Mouse (Mus musculus): Measurements from ENCODE around the gene Rtn4rl2. TPM values are rescaled to one million over a fixed set of nuclear protein-coding genes. Genes with fewer than 3 reads are reported as not detected.

Gene Rtn4rl2
- polyA plus RNA-seq, 1 experiment from 2014 or later = 0.10 TPM

Small RNAs within 50 kb of the gene (microRNA-seq; reads per million reads assigned to microRNA genes)
- gene Gm24332 (ENCODE audit: borderline number of aligned reads) = not detected

Other genes with a start within 250 kb of the Rtn4rl2 start
- gene Ctnnd1, start 235.9 kb downstream of the Rtn4rl2 start, polyA plus RNA-seq (2015; fragmentation: Nextera tagmentation; extraction: Ambion mirVana) = 6.9 and 7.0 TPM in 2 replicates
- 0.06 and 0.31 TPM in 2 replicates for gene Btbd18, start 227.6 kb downstream of the Rtn4rl2 start, polyA plus RNA-seq (2015; fragmentation: Nextera tagmentation; extraction: Ambion mirVana)
- 294 and 310 TPM in 2 replicates for gene Selenoh, start 215.9 kb downstream of the Rtn4rl2 start, polyA plus RNA-seq (2015; fragmentation: Nextera tagmentation; extraction: Ambion mirVana)
- gene Gm28635, start 208.7 kb downstream of the Rtn4rl2 start, polyA plus RNA-seq (2015; fragmentation: Nextera tagmentation; extraction: Ambion mirVana) = not detected in 2 replicates
- gene Med19, start 208.3 kb downstream of the Rtn4rl2 start, polyA plus RNA-seq (2015; fragmentation: Nextera tagmentation; extraction: Ambion mirVana) = 32.5 and 33.3 TPM in 2 replicates
- gene Tmx2, start 207.6 kb downstream of the Rtn4rl2 start, polyA plus RNA-seq (2015; fragmentation: Nextera tagmentation; extraction: Ambion mirVana) = 74.9 and 77.2 TPM in 2 replicates
- 17.7 and 20.3 TPM in 2 replicates for gene Zdhhc5, start 171.5 kb downstream of the Rtn4rl2 start, polyA plus RNA-seq (2015; fragmentation: Nextera tagmentation; extraction: Ambion mirVana)
- 55.3 and 62.1 TPM in 2 replicates for gene Clp1, start 159.4 kb downstream of the Rtn4rl2 start, polyA plus RNA-seq (2015; fragmentation: Nextera tagmentation; extraction: Ambion mirVana)
- gene Ypel4, start 152.7 kb downstream of the Rtn4rl2 start, polyA plus RNA-seq (2015; fragmentation: Nextera tagmentation; extraction: Ambion mirVana) = 0.21 and 0.27 TPM in 2 replicates
- gene Gm19426, start 143.1 kb downstream of the Rtn4rl2 start, polyA plus RNA-seq (2015; fragmentation: Nextera tagmentation; extraction: Ambion mirVana) = 0.33 and 0.54 TPM in 2 replicates
- gene Serping1, start 111.3 kb downstream of the Rtn4rl2 start, polyA plus RNA-seq (2015; fragmentation: Nextera tagmentation; extraction: Ambion mirVana) = 13.8 and 16.1 TPM in 2 replicates
- 39.1 and 45.5 TPM in 2 replicates for gene Ube2l6, start 87.9 kb downstream of the Rtn4rl2 start, polyA plus RNA-seq (2015; fragmentation: Nextera tagmentation; extraction: Ambion mirVana)
- gene Smtnl1, start 64.1 kb downstream of the Rtn4rl2 start, polyA plus RNA-seq (2015; fragmentation: Nextera tagmentation; extraction: Ambion mirVana) = 0.38 and 0.44 TPM in 2 replicates
- 35.6 and 38.9 TPM in 2 replicates for gene Timm10, start 59.7 kb downstream of the Rtn4rl2 start, polyA plus RNA-seq (2015; fragmentation: Nextera tagmentation; extraction: Ambion mirVana)
- gene Slc43a1, start 47.9 kb downstream of the Rtn4rl2 start, polyA plus RNA-seq (2015; fragmentation: Nextera tagmentation; extraction: Ambion mirVana) = 19.7 and 22.7 TPM in 2 replicates
- gene Slc43a3, start 49.9 kb upstream of the Rtn4rl2 start, polyA plus RNA-seq (2015; fragmentation: Nextera tagmentation; extraction: Ambion mirVana) = 29.1 and 30.0 TPM in 2 replicates
- gene Prg2, start 93.8 kb upstream of the Rtn4rl2 start, polyA plus RNA-seq (2015; fragmentation: Nextera tagmentation; extraction: Ambion mirVana) = 3.0 and 4.2 TPM in 2 replicates
- 0.78 and 1.4 TPM in 2 replicates for gene Prg3, start 101.5 kb upstream of the Rtn4rl2 start, polyA plus RNA-seq (2015; fragmentation: Nextera tagmentation; extraction: Ambion mirVana)
- 221 and 245 TPM in 2 replicates for gene Ssrp1, start 150.5 kb upstream of the Rtn4rl2 start, polyA plus RNA-seq (2015; fragmentation: Nextera tagmentation; extraction: Ambion mirVana)
- 0.30 and 0.31 TPM in 2 replicates for gene P2rx3, start 150.8 kb upstream of the Rtn4rl2 start, polyA plus RNA-seq (2015; fragmentation: Nextera tagmentation; extraction: Ambion mirVana)
- 8.1 and 8.5 TPM in 2 replicates for gene Tnks1bp1, start 161.3 kb upstream of the Rtn4rl2 start, polyA plus RNA-seq (2015; fragmentation: Nextera tagmentation; extraction: Ambion mirVana)
- 19.6 and 19.9 TPM in 2 replicates for gene Aplnr, start 249.5 kb upstream of the Rtn4rl2 start, polyA plus RNA-seq (2015; fragmentation: Nextera tagmentation; extraction: Ambion mirVana)

Measured in thymus, postnatal 0 days (tissue).